Mouse (Mus musculus) cerebral cortex, adult 2 months (tissue): ENCODE measurements around the gene Gm10722.

ENCODE experiments used
- WGBS: fragments of 180-500 bp; shearing (Covaris S2); methylation state at CpG from one replicate; pipeline ENCODE4 v1.1.7; 2018; 5-methylcytosine and 5-hydroxymethylcytosine counted together

Gene Gm10722

GRCm38 (mm10) chr9:3000445-3000972, at the start of gene Gm10722:
Gene Gm10722 (plus strand): TSS chr9:3000922.
- WGBS, result 75% methylated on average over 12 of the region's 12 CpGs

GRCm38 (mm10) chr9:3001006-3001405, 284 bp downstream of the Gm10722 start:
- 67% methylated on average over 8 of the region's 8 CpGs for WGBS

- WGBS, result 71% methylated on average over 9 of the region's 11 CpGs
Measured at GRCm38 (mm10) chr9:3001948-3002659, 1.4 kb downstream of the Gm10722 start.

GRCm38 (mm10) chr9:3002794-3003396, 2.2 kb downstream of the Gm10722 start, which contains the start of gene Gm11168:
Gene Gm11168 (plus strand): TSS chr9:3003346.
- 78% methylated on average over 6 of the region's 14 CpGs for WGBS

GRCm38 (mm10) chr9:3006179-3006578, 5.5 kb downstream of the Gm10722 start:
- WGBS, result 82% methylated on average over 1 of the region's 5 CpGs

GRCm38 (mm10) chr9:3006636-3007035, 5.9 kb downstream of the Gm10722 start:
- WGBS, result 76% methylated on average over 8 of the region's 8 CpGs

GRCm38 (mm10) chr9:3007272-3007671, 6.5 kb downstream of the Gm10722 start:
- 79% methylated on average over 8 of the region's 9 CpGs for WGBS

- no CpG with 5 or more reads among the region's 5 CpGs for WGBS
Measured at GRCm38 (mm10) chr9:3009331-3009730, 8.6 kb downstream of the Gm10722 start.

GRCm38 (mm10) chr9:3012054-3012621, 11.4 kb downstream of the Gm10722 start:
- 86% methylated on average over 3 of the region's 7 CpGs for WGBS

GRCm38 (mm10) chr9:3012733-3013279, 12.1 kb downstream of the Gm10722 start, which contains the start of gene Gm10721:
Gene Gm10721 (plus strand): TSS chr9:3013140.
- WGBS, result no CpG with 5 or more reads among the region's 11 CpGs

GRCm38 (mm10) chr9:3015354-3015753, 14.6 kb downstream of the Gm10722 start, which contains the start of gene Gm10720:
Gene Gm10720 (plus strand): TSS chr9:3015654.
- 69% methylated on average over 5 of the region's 9 CpGs for WGBS

- 77% methylated on average over 6 of the region's 6 CpGs for WGBS
Measured at GRCm38 (mm10) chr9:3015896-3016295, 15.2 kb downstream of the Gm10722 start.

- 75% methylated on average over 1 of the region's 9 CpGs for WGBS
Measured at GRCm38 (mm10) chr9:3017108-3017507, 16.4 kb downstream of the Gm10722 start, which contains the start of gene Gm10719. Gene Gm10719 (plus strand): TSS chr9:3017408.

- WGBS, result 68% methylated on average over 9 of the region's 9 CpGs
Measured at GRCm38 (mm10) chr9:3018944-3019343, 18.2 kb downstream of the Gm10722 start.

GRCm38 (mm10) chr9:3019835-3020727, 19.4 kb downstream of the Gm10722 start:
- 81% methylated on average over 17 of the region's 19 CpGs for WGBS

GRCm38 (mm10) chr9:3022316-3023008, 21.7 kb downstream of the Gm10722 start:
- WGBS, result 76% methylated on average over 11 of the region's 13 CpGs

- 78% methylated on average over 12 of the region's 13 CpGs for WGBS
Measured at GRCm38 (mm10) chr9:3023312-3023984, 22.7 kb downstream of the Gm10722 start, which contains the start of gene Gm10718. Gene Gm10718 (plus strand): TSS chr9:3023547.

- 80% methylated on average over 16 of the region's 16 CpGs for WGBS
Measured at GRCm38 (mm10) chr9:3023985-3024648, 23.4 kb downstream of the Gm10722 start.

- WGBS, result 75% methylated on average over 12 of the region's 12 CpGs
Measured at GRCm38 (mm10) chr9:3024912-3025467, 24.3 kb downstream of the Gm10722 start, which contains the start of gene Gm10717. Gene Gm10717 (plus strand): TSS chr9:3025417.
